Mouse (Mus musculus) limb, embryonic 13.5 days (tissue): ENCODE data around the gene Emx1. TPM values are rescaled to one million over a fixed set of nuclear protein-coding genes. Genes with fewer than 3 reads are reported as not detected.
A peak's percentile ranks its signal among the peaks of the same experiment; 100 is the strongest.

Experiments
- ATAC-seq: fragments of 200-750 bp; cut with Nextera tagmentation; 2 replicates; pipeline ENCODE4 v1.8.0; 2017; ENCODE audit warnings: low read depth, moderate number of reproducible peaks, moderate TSS enrichment; ENCODE audit not compliant: low FRiP score
- H3K27ac ChIP-seq: fragments of 300-500 bp; sonication (generic); 2 replicates; pipeline ENCODE4 v1.5.1; 2015; ENCODE audit warnings: inconsistent platforms, mild to moderate bottlenecking, moderate library complexity
- H3K27me3 ChIP-seq: fragments of 300-500 bp; sonication (generic); 2 replicates; pipeline ENCODE4 v1.6.1; 2015; ENCODE audit warnings: mild to moderate bottlenecking, inconsistent platforms
- H3K36me3 ChIP-seq: fragments of 300-500 bp; sonication (generic); 2 replicates; pipeline ENCODE4 v1.6.1; 2015; ENCODE audit warnings: inconsistent platforms, mild to moderate bottlenecking, moderate library complexity
- H3K4me1 ChIP-seq: fragments of 300-500 bp; sonication (generic); 2 replicates; pipeline ENCODE4 v1.6.1; 2015; ENCODE audit warnings: inconsistent platforms
- H3K4me2 ChIP-seq: fragments of 300-500 bp; sonication (generic); replicated peaks from 2 replicates; pipeline ENCODE4 v1.6.1; 2015; ENCODE audit warnings: inconsistent platforms, mild to moderate bottlenecking, moderate library complexity
- H3K4me3 ChIP-seq: fragments of 300-500 bp; sonication (generic); 2 replicates; pipeline ENCODE4 v1.5.1; 2015; ENCODE audit warnings: moderate library complexity, mild to moderate bottlenecking, inconsistent platforms
- H3K9ac ChIP-seq: fragments of 300-500 bp; sonication (generic); 2 replicates; pipeline ENCODE4 v1.6.1; 2015; ENCODE audit warnings: mild to moderate bottlenecking, inconsistent platforms
- H3K9me3 ChIP-seq: fragments of 300-500 bp; sonication (generic); 2 replicates; pipeline ENCODE4 v1.6.1; 2016; ENCODE audit warnings: inconsistent platforms
- WGBS: fragments of 180-500 bp; shearing (Covaris S2); methylation state at CpG from one replicate; pipeline ENCODE4 v1.1.7; 2015; 5-methylcytosine and 5-hydroxymethylcytosine counted together
- polyA plus RNA-seq: library from polyadenylated mRNA; unstranded; fragments of >200 nt; fragmentation: Nextera tagmentation; extraction: Ambion mirVana; gene quantifications from 2 replicates; pipeline ENCODE4 v1.2.1, GENCODE M21; 2015

Gene Emx1
- polyA plus RNA-seq, 1 experiment from 2014 or later, result 0.60 TPM

- Histone ChIP-seq H3K27ac (no peak overlapping the region), H3K9me3 (no peaks in the 10 kb centered on the region), H3K36me3 (no peaks in the 10 kb centered on the region), H3K4me3 (no peak overlapping the region), H3K4me2 (no peak overlapping the region), H3K27me3 (no peaks in the 10 kb centered on the region), H3K4me1 (peaks cover 11% of the 10 kb centered on the region), H3K9ac (no peak overlapping the region)
- WGBS, result 33% methylated on average over 4 of the region's 4 CpGs
- no peak for ATAC-seq
Observed at GRCm38 (mm10) chr6:85160201-85160923, 26.9 kb upstream of the Emx1 start.

- H3K27ac ChIP-seq, result no peak overlapping the region
- no peak overlapping the region for H3K4me3 ChIP-seq
- no peak overlapping the region for H3K4me2 ChIP-seq
- no peaks in the 10 kb centered on the region for H3K9me3 ChIP-seq
- H3K4me1 ChIP-seq, result peaks cover 7% of the 10 kb centered on the region; the same call in 1 of the 2 replicates
- 33% methylated on average over 11 of the region's 11 CpGs for WGBS
- H3K9ac ChIP-seq, result peak overlapping the region; percentile 25; the same call in 1 of the 2 replicates
- H3K27me3 ChIP-seq, result no peaks in the 10 kb centered on the region
- no peak for ATAC-seq
- no peaks in the 10 kb centered on the region for H3K36me3 ChIP-seq
Observed at GRCm38 (mm10) chr6:85165440-85165921, 21.8 kb upstream of the Emx1 start.

- H3K27ac ChIP-seq, result no peak overlapping the region
- ATAC-seq, result no peak
- H3K4me1 ChIP-seq, result no peaks in the 10 kb centered on the region
- no peaks in the 10 kb centered on the region for H3K9me3 ChIP-seq
- WGBS, result 74% methylated on average over 3 of the region's 3 CpGs
- H3K36me3 ChIP-seq, result no peaks in the 10 kb centered on the region
- H3K4me3 ChIP-seq, result no peak overlapping the region
- no peak overlapping the region for H3K9ac ChIP-seq
- H3K27me3 ChIP-seq, result peaks cover 51% of the 10 kb centered on the region
- no peak overlapping the region for H3K4me2 ChIP-seq
Observed at GRCm38 (mm10) chr6:85179569-85179968, 7.7 kb upstream of the Emx1 start.

GRCm38 (mm10) chr6:85180036-85180435 is 7.2 kb upstream of the Emx1 start:
- Histone ChIP-seq H3K27me3 (peaks cover 50% of the 10 kb centered on the region), H3K4me2 (no peak overlapping the region), H3K4me3 (no peak overlapping the region), H3K27ac (no peak overlapping the region), H3K36me3 (no peaks in the 10 kb centered on the region), H3K9me3 (no peaks in the 10 kb centered on the region), H3K4me1 (no peaks in the 10 kb centered on the region), H3K9ac (no peak overlapping the region)
- ATAC-seq, result no peak
- WGBS, result 60% methylated on average over 2 of the region's 2 CpGs

- Histone ChIP-seq H3K36me3 (no peaks in the 10 kb centered on the region), H3K4me2 (no peak overlapping the region), H3K9me3 (no peaks in the 10 kb centered on the region), H3K27ac (no peak overlapping the region), H3K9ac (no peak overlapping the region), H3K4me3 (no peak overlapping the region), H3K4me1 (peaks cover 26% of the 10 kb centered on the region), H3K27me3 (peaks cover 80% of the 10 kb centered on the region)
- no peak for ATAC-seq
- WGBS, result 44% methylated on average over 3 of the region's 3 CpGs
Observed at GRCm38 (mm10) chr6:85183951-85184350, 3.3 kb upstream of the Emx1 start.

GRCm38 (mm10) chr6:85186033-85186743 is 1.1 kb upstream of the Emx1 start:
- H3K27me3 ChIP-seq, result peaks cover 91% of the 10 kb centered on the region
- peak overlapping the region; percentile 39 for H3K4me3 ChIP-seq
- H3K36me3 ChIP-seq, result no peaks in the 10 kb centered on the region
- H3K9me3 ChIP-seq, result no peaks in the 10 kb centered on the region
- no peak overlapping the region for H3K27ac ChIP-seq
- H3K9ac ChIP-seq, result no peak overlapping the region
- peak overlapping the region; percentile 72 for H3K4me2 ChIP-seq
- H3K4me1 ChIP-seq, result peaks cover 44% of the 10 kb centered on the region
- no peak for ATAC-seq
- 2% methylated on average over 33 of the region's 33 CpGs for WGBS

GRCm38 (mm10) chr6:85186744-85187059 is 536 bp upstream of the Emx1 start:
- Histone ChIP-seq H3K9ac (no peak overlapping the region), H3K4me1 (peaks cover 44% of the 10 kb centered on the region), H3K4me3 (peak overlapping the region; percentile 39), H3K27ac (no peak overlapping the region), H3K27me3 (peaks cover 91% of the 10 kb centered on the region), H3K9me3 (no peaks in the 10 kb centered on the region), H3K4me2 (peak overlapping the region; percentile 72), H3K36me3 (no peaks in the 10 kb centered on the region)
- ATAC-seq, result no peak
- WGBS, result 3% methylated on average over 15 of the region's 15 CpGs

GRCm38 (mm10) chr6:85188256-85189110 is 1.2 kb downstream of the Emx1 start:
- Histone ChIP-seq H3K9me3 (no peaks in the 10 kb centered on the region), H3K36me3 (no peaks in the 10 kb centered on the region), H3K4me2 (peak overlapping the region; percentile 72), H3K4me1 (peaks cover 45% of the 10 kb centered on the region), H3K9ac (peak overlapping the region; percentile 51; the same call in 1 of the 2 replicates), H3K27ac (no peak overlapping the region), H3K27me3 (peaks cover 96% of the 10 kb centered on the region), H3K4me3 (peak overlapping the region; percentile 39)
- ATAC-seq, result no peak
- 1% methylated on average over 39 of the region's 39 CpGs for WGBS

GRCm38 (mm10) chr6:85189361-85189760 is 2.1 kb downstream of the Emx1 start:
- Histone ChIP-seq H3K27ac (no peak overlapping the region), H3K9ac (no peak overlapping the region), H3K36me3 (no peaks in the 10 kb centered on the region), H3K4me1 (peaks cover 51% of the 10 kb centered on the region), H3K9me3 (no peaks in the 10 kb centered on the region), H3K4me3 (peak overlapping the region; percentile 40), H3K27me3 (peaks cover 97% of the 10 kb centered on the region), H3K4me2 (peak overlapping the region; percentile 69)
- 5% methylated on average over 14 of the region's 14 CpGs for WGBS
- ATAC-seq, result no peak

GRCm38 (mm10) chr6:85189911-85190591 is 2.8 kb downstream of the Emx1 start:
- Histone ChIP-seq H3K27ac (no peak overlapping the region), H3K4me2 (peak overlapping the region; percentile 69), H3K9ac (peak overlapping the region; percentile 54), H3K4me3 (peak overlapping the region; percentile 40), H3K4me1 (peaks cover 51% of the 10 kb centered on the region), H3K36me3 (no peaks in the 10 kb centered on the region), H3K9me3 (no peaks in the 10 kb centered on the region), H3K27me3 (peaks cover 99% of the 10 kb centered on the region)
- no peak for ATAC-seq
- under 1% methylated on average over 52 of the region's 52 CpGs for WGBS

GRCm38 (mm10) chr6:85190671-85191070 is 3.4 kb downstream of the Emx1 start:
- H3K9ac ChIP-seq, result peak overlapping the region; percentile 54; the same call in 1 of the 2 replicates
- no peaks in the 10 kb centered on the region for H3K9me3 ChIP-seq
- H3K27me3 ChIP-seq, result peaks cover 98% of the 10 kb centered on the region
- no peaks in the 10 kb centered on the region for H3K36me3 ChIP-seq
- H3K4me3 ChIP-seq, result peak overlapping the region; percentile 40
- ATAC-seq, result no peak
- H3K4me1 ChIP-seq, result peaks cover 51% of the 10 kb centered on the region
- H3K27ac ChIP-seq, result no peak overlapping the region
- peak overlapping the region; percentile 69 for H3K4me2 ChIP-seq
- WGBS, result 4% methylated on average over 13 of the region's 13 CpGs
